Mouse (Mus musculus) urinary bladder, adult 18-20 months (tissue): ENCODE measurements around the gene Tuba1c.

Experiments
- DNase-seq, 2 experiments: peaks; one replicate each; pipeline ENCODE4 v3.0.0; 2022; ENCODE audit warnings: low spot score in 2 of 2, mixed read lengths in 2 of 2

Gene Tuba1c

DNA sequence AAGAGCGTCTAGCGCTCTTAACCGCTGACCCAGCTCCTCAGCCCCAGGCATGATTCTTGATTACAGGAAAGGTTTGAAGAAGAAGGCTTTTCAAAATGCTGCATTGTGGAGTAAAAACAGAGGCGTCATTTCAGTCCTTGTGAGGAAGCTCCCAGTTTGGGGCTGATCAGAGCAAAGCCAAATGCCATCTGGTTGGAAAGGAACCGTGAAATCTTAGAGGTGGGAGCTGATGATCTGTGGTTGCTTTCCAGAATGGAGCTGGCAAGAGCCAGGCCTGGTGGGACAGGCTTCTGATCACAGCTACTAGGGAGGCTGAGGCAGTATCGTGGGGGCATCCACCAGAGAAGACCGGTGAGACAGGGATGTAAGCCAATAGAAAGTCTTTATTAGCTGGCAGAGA lies 32.9 kb upstream of the Tuba1c start:
- DNase-seq: no peak

- no peak for DNase-seq
Observed at GRCm38 (mm10) chr15:98997938-98998774, 31.5 kb upstream of the Tuba1c start.

DNA sequence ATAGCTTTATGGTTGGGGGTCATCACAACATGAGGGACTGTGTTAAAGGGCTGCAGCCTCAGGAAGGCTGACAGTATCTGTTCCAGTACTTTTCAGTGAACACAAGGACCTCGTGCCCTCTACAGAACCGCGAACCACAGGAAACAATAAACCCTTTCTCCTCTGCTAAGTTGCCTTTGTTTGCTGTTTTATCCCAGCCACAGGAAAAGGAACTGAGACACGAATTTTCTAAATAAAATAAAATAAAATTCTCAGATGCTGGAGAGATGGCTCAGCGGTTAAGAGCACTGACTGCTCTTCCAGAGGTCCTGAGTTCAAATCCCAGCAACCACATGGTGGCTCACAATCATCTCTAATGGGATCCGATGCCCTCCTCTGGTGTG lies 30.9 kb upstream of the Tuba1c start:
- no peak for DNase-seq

DNA sequence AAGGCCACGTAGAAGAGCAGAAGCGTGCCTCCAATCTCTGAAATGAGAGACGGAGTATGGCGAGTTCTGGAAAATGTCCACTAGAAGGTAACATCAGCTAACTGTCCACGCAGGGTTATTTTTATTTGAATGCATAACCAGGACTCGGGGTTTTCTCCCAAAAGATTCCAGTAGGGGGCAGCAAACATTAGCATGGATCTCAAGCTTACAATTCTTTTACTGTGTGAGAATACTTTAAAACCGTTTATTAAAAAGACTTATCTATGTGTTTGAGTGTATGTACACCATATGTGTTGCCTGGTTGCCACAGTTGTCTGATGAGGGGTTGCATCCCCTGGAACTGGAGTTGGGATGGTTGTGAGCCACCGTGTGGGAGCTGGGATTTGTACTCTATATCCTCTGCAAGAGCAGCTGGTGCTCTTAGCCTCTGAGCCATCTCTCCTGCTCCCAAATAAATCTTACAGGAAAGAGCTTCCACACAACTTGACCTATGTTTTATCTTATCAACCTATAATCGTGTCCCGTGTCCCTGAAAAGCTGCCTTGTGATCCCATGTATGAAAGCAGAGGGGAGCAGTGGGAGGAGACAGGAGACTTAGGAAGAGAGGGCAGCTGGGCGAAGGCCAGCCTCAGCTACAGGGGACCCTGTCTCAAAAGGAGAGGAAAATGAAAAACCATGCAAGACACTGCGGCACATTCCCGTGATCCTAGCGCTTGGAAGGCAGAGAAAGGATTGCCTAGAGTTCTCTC lies 29.0 kb upstream of the Tuba1c start:
- peak in 1 of 2 experiments; percentile 35 for DNase-seq

GRCm38 (mm10) chr15:99001451-99001931 lies 28.2 kb upstream of the Tuba1c start:
- DNase-seq: no peak

DNA sequence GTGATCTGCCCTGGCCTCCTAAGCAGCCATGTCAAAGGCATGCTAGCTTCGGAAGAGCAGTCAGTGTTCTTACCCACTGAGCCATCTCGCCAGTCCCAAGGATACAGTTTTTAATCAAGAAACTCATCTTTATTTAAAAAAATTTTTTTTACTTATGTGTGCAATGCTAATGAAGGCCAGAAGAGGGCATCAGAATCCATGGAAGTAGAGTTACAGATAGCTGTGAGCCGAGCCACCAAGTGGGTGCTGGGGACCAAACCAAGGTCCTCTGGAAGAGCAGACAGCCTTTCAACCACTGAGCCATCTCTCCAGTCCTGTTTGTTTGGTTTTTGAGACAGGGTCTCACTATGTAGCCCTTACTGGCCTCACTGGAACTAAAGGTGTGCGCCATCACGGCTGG lies 26.1 kb upstream of the Tuba1c start:
- no peak for DNase-seq

- no peak for DNase-seq
Observed at GRCm38 (mm10) chr15:99008801-99009241, 20.9 kb upstream of the Tuba1c start.

DNA sequence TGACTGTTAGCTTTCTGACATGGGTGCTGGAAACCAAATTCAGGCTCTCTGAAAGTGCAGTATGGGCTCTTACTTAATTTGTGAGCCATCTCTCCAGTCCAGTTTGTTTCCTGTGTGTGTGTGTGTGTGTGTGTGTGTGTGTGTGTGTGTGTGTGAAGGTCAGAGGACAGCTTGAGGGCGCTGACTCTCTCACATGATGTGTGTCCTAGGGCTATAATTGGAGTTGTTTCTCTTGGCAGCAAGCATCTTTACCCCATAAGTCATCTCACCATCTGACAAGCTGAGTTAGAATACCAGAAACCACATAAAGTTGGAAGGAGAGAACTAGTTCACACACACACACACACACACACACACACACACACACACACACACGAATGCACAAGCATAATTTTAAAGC lies 18.8 kb upstream of the Tuba1c start:
- DNase-seq: no peak

DNA sequence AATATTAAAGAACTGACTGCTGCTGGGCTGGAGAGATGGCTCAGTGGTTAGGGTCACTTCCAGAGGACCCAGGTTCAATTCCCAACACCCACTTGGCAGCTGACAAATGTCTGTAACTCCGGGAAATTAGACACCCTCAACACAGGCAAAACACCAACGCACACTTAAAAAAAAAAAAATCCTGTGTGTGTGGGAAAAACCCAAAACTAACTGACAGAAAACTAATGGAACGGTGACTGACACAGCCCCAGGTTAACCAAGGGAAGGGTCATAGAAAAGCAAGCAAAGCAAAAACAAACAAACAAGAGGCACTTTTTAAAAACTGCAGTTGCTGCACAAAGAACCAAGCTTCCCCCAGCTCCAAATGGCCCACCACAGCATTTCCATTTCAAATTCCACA lies 17.7 kb upstream of the Tuba1c start:
- DNase-seq: no peak

GRCm38 (mm10) chr15:99014496-99015030 lies 15.1 kb upstream of the Tuba1c start:
- DNase-seq: no peak

DNA sequence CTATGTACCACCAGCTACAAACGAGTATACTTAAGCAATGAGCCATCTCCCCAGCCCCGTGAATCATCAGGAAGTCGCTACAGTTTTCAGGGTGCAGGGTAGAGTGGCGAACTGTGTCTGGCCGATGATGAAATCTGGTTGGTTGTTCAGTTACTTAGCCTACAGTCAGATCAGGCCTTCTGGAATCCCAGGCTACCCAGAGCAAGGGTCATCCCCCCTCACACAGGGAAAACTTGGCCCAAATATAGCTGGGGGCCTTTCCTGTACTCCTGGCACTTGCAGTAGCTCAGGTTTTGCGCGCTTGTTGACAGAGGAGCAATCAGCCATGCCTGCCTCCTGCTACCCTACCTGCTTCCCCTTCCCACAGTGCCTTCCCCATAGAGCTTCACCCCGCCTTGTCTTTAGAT lies 12.3 kb upstream of the Tuba1c start:
- DNase-seq: peak in 1 of 2 experiments; percentile 22

GRCm38 (mm10) chr15:99017986-99018385 lies 11.7 kb upstream of the Tuba1c start:
- DNase-seq: peak in 1 of 2 experiments; percentile 23

DNA sequence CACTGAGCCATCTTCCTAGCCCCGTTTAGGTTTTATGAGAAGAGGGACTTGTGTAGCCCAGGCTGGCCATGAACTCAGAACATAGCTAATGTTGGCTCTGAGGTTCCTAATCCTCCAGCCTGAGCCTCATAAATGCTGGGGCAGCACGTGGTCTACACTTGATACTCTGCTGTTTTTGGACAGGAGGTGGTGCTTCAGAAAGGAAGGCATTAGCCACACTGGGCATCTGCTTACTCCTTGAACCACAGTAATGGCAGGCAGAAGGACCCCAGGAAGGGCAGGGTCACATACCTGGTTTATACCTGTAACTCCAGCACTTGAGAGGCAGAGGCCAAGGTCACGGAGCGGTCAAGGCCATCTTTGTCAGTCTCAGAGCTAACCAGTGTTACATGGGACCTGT lies 11.1 kb upstream of the Tuba1c start:
- no peak for DNase-seq

DNA sequence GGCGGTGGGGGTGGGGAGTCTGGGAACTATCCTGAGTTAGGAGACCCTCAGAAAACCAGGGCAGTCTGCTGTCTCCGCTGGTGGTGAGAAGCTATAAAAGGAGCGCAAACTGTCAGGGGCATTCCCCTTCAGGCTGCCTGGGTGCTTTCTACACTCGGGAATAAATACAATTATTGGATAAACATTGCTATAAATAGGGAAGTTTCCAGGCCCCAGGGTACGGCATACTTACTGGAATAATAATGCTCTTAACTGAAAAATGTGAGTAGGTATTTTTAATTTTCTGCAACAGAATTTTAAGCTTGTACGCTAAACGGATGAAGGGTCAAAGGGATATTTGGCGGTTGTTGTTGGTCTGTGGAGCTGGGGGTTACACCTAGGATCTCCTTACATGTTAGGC lies 10.3 kb upstream of the Tuba1c start:
- no peak for DNase-seq

DNA sequence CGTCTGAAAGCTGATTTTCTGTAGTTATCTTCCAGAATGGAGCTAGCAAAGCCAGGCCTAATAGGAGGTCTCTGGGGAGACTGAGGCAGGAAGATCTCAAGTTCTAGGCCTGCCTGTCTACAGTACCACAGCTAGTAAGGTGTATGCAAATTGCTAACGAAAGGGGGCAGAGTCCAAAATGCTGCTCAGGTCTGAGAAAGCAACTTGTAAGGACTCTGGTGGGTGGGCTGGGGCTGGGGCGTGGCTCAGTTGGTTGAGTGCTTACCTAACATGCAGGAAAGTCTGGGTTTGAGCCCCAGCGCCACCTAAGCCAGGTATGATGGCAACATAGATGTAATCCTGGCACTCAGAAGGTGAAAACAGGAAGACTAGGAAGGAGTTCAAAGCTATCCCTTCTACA lies 9.5 kb upstream of the Tuba1c start:
- DNase-seq: no peak

GRCm38 (mm10) chr15:99021255-99021654 lies 8.4 kb upstream of the Tuba1c start:
- no peak for DNase-seq

GRCm38 (mm10) chr15:99024668-99025314 lies 4.9 kb upstream of the Tuba1c start:
- DNase-seq: peak; percentile 48 to 67

DNA sequence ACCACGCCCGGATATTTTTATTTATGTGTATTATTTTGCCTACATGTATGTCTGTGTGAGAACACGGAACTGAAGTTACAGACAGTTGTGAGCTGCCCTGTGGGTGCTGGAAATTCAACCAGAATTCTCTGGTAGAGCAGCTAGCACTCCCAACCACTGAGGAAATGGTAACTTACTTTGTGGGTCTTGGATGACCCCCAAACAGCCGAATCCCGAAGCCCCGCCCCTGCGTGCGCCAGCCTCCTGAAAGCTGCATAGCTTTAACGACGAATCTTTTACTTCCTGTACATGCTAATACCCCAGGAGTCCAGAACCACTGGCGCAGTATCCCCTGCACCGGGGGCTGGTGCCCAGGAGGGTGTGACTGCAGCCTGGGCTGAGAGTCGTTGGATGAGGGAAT lies 4.3 kb upstream of the Tuba1c start:
- no peak for DNase-seq

DNA sequence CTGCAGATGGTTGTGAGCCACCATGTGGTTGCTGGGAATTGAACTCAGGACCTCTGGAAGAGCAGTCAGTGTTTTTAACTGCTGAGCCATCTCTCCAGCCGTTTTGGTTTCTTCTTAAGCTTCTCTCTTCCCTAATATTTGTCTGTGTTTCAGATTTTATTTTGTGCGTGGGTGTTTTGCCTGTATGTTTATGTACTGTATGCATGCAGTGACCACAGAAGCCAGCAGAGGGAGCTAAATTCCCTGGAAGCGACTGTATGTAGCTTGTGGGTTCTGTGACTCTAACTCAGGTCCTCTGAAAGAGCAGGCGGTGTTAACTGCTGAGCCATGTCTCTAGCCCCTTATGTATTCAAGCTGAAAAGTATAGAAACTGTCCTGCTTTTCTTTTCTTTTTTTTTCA lies 3.4 kb upstream of the Tuba1c start:
- DNase-seq: no peak

DNA sequence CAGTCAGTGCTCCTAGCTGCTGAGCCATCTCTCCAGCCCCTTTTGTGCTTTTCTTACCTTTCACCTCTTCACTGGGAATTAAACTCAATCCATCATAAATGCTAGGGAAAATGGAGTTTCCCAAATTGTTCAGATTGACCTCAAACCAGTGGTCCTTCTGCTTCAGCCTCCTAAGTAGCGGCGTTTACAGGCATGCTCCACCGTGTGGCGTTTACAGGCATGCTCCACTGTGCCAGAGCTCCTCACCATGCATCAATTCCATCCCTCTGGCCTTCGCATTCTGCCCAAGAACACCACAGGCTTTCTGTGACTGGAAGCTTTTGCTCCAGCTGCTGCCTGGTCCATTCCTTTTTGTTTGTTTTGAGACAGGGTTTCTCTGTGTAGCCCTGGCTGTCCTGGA lies 2.6 kb upstream of the Tuba1c start:
- DNase-seq: no peak

DNA sequence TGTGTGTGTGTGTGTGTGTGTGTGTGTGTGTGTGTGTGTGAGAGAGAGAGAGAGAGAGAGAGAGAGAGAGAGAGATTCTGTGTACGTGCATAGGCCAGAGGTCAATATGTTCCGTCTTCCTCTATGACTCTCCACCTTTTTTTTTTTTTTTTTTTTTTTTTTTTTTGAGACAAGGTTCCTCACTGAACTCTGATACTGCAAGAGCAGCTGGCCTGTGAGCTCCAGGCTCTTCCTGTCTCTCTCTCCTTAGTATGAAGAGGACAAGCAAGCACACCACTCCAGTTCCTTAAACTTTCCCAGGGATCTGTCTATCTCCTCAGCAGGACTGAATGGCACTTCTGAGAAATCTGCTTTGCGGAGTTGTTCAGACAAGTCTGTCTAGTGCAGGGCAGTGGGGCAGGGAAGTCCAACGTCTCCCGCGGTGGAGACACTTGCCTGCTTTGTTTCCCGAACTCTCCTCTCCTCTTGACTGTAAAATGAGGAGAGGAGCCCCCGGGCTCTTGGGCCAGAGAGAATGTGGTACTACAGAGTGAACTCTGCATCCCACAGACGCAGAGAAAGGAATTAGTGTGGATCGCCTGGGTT lies 725 bp upstream of the Tuba1c start:
- no peak for DNase-seq
